Mouse (Mus musculus) forebrain, embryonic 14.5 days (tissue): Measurements from ENCODE around the gene Scrg1. TPM values are rescaled to one million over a fixed set of nuclear protein-coding genes. Genes with fewer than 3 reads are reported as not detected.

Experiments used
- ATAC-seq: fragments of 200-750 bp; cut with Nextera tagmentation; 2 replicates; pipeline ENCODE4 v1.8.0; 2017; ENCODE audit warnings: mild to moderate bottlenecking, moderate library complexity
- DNase-seq: peaks from one replicate; pipeline ENCODE4 v3.0.0-alpha.2; 2015; ENCODE audit warnings: low spot score
- H3K27ac ChIP-seq: fragments of 300-500 bp; sonication (generic); 2 replicates; pipeline ENCODE4 v1.5.1; 2014; ENCODE audit warnings: low read depth, mild to moderate bottlenecking, control low read depth, low read length, moderate library complexity
- H3K27me3 ChIP-seq: fragments of 300-500 bp; sonication (generic); replicated peaks from 2 replicates; pipeline ENCODE4 v1.6.1; 2014; ENCODE audit warnings: low read length, control low read depth, mixed read lengths; ENCODE audit not compliant: control insufficient read depth, insufficient read depth
- H3K36me3 ChIP-seq: fragments of 300-500 bp; sonication (generic); 2 replicates; pipeline ENCODE4 v1.6.1; 2014; ENCODE audit warnings: low read length, control low read depth; ENCODE audit not compliant: control insufficient read depth, insufficient read depth
- H3K4me1 ChIP-seq: fragments of 300-500 bp; sonication (generic); 2 replicates; pipeline ENCODE4 v1.6.1; 2014; ENCODE audit warnings: antibody characterized with exemption, low read length, control low read depth; ENCODE audit not compliant: control insufficient read depth, insufficient read depth
- H3K4me2 ChIP-seq: fragments of 300-500 bp; sonication (generic); 2 replicates; pipeline ENCODE4 v1.6.1; 2014; ENCODE audit warnings: mild to moderate bottlenecking, control low read depth, low read length
- H3K4me3 ChIP-seq: fragments of 300-500 bp; sonication (generic); 2 replicates; pipeline ENCODE4 v1.5.1; 2014; ENCODE audit warnings: low read depth, low read length, control low read depth
- H3K9ac ChIP-seq: fragments of 300-500 bp; sonication (generic); 2 replicates; pipeline ENCODE4 v1.6.1; 2014; ENCODE audit warnings: mild to moderate bottlenecking, low read length, control low read depth, moderate library complexity
- H3K9me3 ChIP-seq: fragments of 300-500 bp; sonication (generic); replicated peaks from 2 replicates; pipeline ENCODE4 v1.6.1; 2016; ENCODE audit warnings: low read length, control low read depth, mixed read lengths; ENCODE audit not compliant: control insufficient read depth
- WGBS: fragments of 180-500 bp; shearing (Covaris S2); extraction: QIAGEN DNeasy Blood & Tissue Kit; methylation state at CpG from one replicate; pipeline ENCODE4 v1.1.7; 2014; 5-methylcytosine and 5-hydroxymethylcytosine counted together
- polyA plus RNA-seq: library from polyadenylated mRNA; unstranded; fragments of >200 nt; fragmentation: Nextera tagmentation; extraction: Ambion mirVana; gene quantifications from 2 replicates; pipeline ENCODE4 v1.2.1, GENCODE M21; 2014

Gene Scrg1
- polyA plus RNA-seq, 1 experiment from 2014 or later = 6.9 TPM

GRCm38 (mm10) chr8:57462839-57463238 lies 7.1 kb downstream of the Scrg1 start:
- H3K36me3 ChIP-seq = no peaks in the 10 kb centered on the region
- H3K4me1 ChIP-seq = no peaks in the 10 kb centered on the region
- no peaks in the 10 kb centered on the region for H3K27me3 ChIP-seq
- H3K4me3 ChIP-seq = no peak overlapping the region
- no peak for DNase-seq
- H3K4me2 ChIP-seq = no peak overlapping the region
- H3K9ac ChIP-seq = no peak overlapping the region
- H3K27ac ChIP-seq = no peak overlapping the region
- 63% methylated on average over 1 of the region's 1 CpGs for WGBS
- no peak for ATAC-seq
- no peaks in the 10 kb centered on the region for H3K9me3 ChIP-seq

GRCm38 (mm10) chr8:57463757-57464156 lies 8.0 kb downstream of the Scrg1 start:
- no peaks in the 10 kb centered on the region for H3K27me3 ChIP-seq
- H3K9me3 ChIP-seq = no peaks in the 10 kb centered on the region
- H3K4me2 ChIP-seq = no peak overlapping the region
- H3K9ac ChIP-seq = no peak overlapping the region
- WGBS = 94% methylated on average over 3 of the region's 3 CpGs
- DNase-seq (no peak), ATAC-seq (no peak)
- no peak overlapping the region for H3K4me3 ChIP-seq
- no peak overlapping the region for H3K27ac ChIP-seq
- no peaks in the 10 kb centered on the region for H3K36me3 ChIP-seq
- no peaks in the 10 kb centered on the region for H3K4me1 ChIP-seq

- H3K4me1 ChIP-seq = no peaks in the 10 kb centered on the region
- DNase-seq (peak; percentile 16), ATAC-seq (no peak)
- no peak overlapping the region for H3K9ac ChIP-seq
- H3K4me3 ChIP-seq = no peak overlapping the region
- H3K4me2 ChIP-seq = no peak overlapping the region
- H3K27me3 ChIP-seq = no peaks in the 10 kb centered on the region
- no peaks in the 10 kb centered on the region for H3K36me3 ChIP-seq
- H3K9me3 ChIP-seq = no peaks in the 10 kb centered on the region
- 62% methylated on average over 5 of the region's 5 CpGs for WGBS
- H3K27ac ChIP-seq = no peak overlapping the region
These were observed 12.9 kb downstream of the Scrg1 start for GRCm38 (mm10) chr8:57468624-57469023.

GRCm38 (mm10) chr8:57470863-57471262 lies 15.1 kb downstream of the Scrg1 start:
- no peak for DNase-seq
- 97% methylated on average over 5 of the region's 5 CpGs for WGBS

GRCm38 (mm10) chr8:57473751-57474150 lies 18.0 kb downstream of the Scrg1 start:
- Histone ChIP-seq H3K9me3 (no peaks in the 10 kb centered on the region), H3K27ac (no peak overlapping the region), H3K27me3 (no peaks in the 10 kb centered on the region), H3K9ac (no peak overlapping the region), H3K36me3 (no peaks in the 10 kb centered on the region), H3K4me2 (no peak overlapping the region), H3K4me1 (no peaks in the 10 kb centered on the region), H3K4me3 (no peak overlapping the region)
- DNase-seq = no peak
- WGBS = 75% methylated on average over 6 of the region's 6 CpGs
- ATAC-seq = no peak

More at GRCm38 (mm10) chr8:57470863-57471262, 15.1 kb downstream of the Scrg1 start:
- no peaks in the 10 kb centered on the region for H3K36me3 ChIP-seq
- H3K4me1 ChIP-seq = no peaks in the 10 kb centered on the region
- no peaks in the 10 kb centered on the region for H3K27me3 ChIP-seq
- ATAC-seq = no peak
- no peak overlapping the region for H3K4me2 ChIP-seq
- H3K9me3 ChIP-seq = no peaks in the 10 kb centered on the region
- no peak overlapping the region for H3K4me3 ChIP-seq
- H3K27ac ChIP-seq = no peak overlapping the region
- no peak overlapping the region for H3K9ac ChIP-seq

GRCm38 (mm10) chr8:57478406-57478805 lies 22.7 kb downstream of the Scrg1 start:
- Histone ChIP-seq H3K9me3 (no peaks in the 10 kb centered on the region), H3K4me3 (no peak overlapping the region), H3K27ac (no peak overlapping the region), H3K4me2 (no peak overlapping the region), H3K36me3 (peaks cover 17% of the 10 kb centered on the region), H3K9ac (no peak overlapping the region), H3K27me3 (no peaks in the 10 kb centered on the region), H3K4me1 (no peaks in the 10 kb centered on the region)
- ATAC-seq = no peak
- WGBS = 73% methylated on average over 3 of the region's 3 CpGs
- no peak for DNase-seq

GRCm38 (mm10) chr8:57479700-57480099 lies 24.0 kb downstream of the Scrg1 start:
- H3K36me3 ChIP-seq = peaks cover 21% of the 10 kb centered on the region
- no peak overlapping the region for H3K4me3 ChIP-seq
- 97% methylated on average over 8 of the region's 8 CpGs for WGBS
- H3K27ac ChIP-seq = no peak overlapping the region
- no peak overlapping the region for H3K9ac ChIP-seq
- DNase-seq (no peak), ATAC-seq (no peak)
- H3K27me3 ChIP-seq = no peaks in the 10 kb centered on the region
- no peaks in the 10 kb centered on the region for H3K4me1 ChIP-seq
- no peaks in the 10 kb centered on the region for H3K9me3 ChIP-seq
- H3K4me2 ChIP-seq = no peak overlapping the region

- DNase-seq (no peak), ATAC-seq (no peak)
- H3K4me1 ChIP-seq = peaks cover 6% of the 10 kb centered on the region
- H3K27me3 ChIP-seq = no peaks in the 10 kb centered on the region
- WGBS = 85% methylated on average over 4 of the region's 4 CpGs
- H3K9ac ChIP-seq = no peak overlapping the region
- H3K36me3 ChIP-seq = peaks cover 21% of the 10 kb centered on the region
- H3K4me3 ChIP-seq = no peak overlapping the region
- no peak overlapping the region for H3K4me2 ChIP-seq
- no peak overlapping the region for H3K27ac ChIP-seq
- no peaks in the 10 kb centered on the region for H3K9me3 ChIP-seq
These were observed 24.9 kb downstream of the Scrg1 start for GRCm38 (mm10) chr8:57480606-57481005.

- peaks cover 14% of the 10 kb centered on the region for H3K36me3 ChIP-seq
- H3K27ac ChIP-seq = peak overlapping the region; percentile 99
- H3K9ac ChIP-seq = peak overlapping the region; percentile 98
- peak; percentile 58 for ATAC-seq
- DNase-seq = peak; percentile 73
- peak overlapping the region; percentile 67 for H3K4me2 ChIP-seq
- WGBS = under 1% methylated on average over 54 of the region's 54 CpGs
- H3K27me3 ChIP-seq = no peaks in the 10 kb centered on the region
- peak overlapping the region; percentile 92 for H3K4me3 ChIP-seq
- H3K4me1 ChIP-seq = peaks cover 8% of the 10 kb centered on the region
- no peaks in the 10 kb centered on the region for H3K9me3 ChIP-seq
These were observed 31.0 kb downstream of the Scrg1 start for GRCm38 (mm10) chr8:57486491-57487440.
